Mouse (Mus musculus): ENCODE measurements around the gene Babam2. TPM values are rescaled to one million over a fixed set of nuclear protein-coding genes. Genes with fewer than 3 reads are reported as not detected.

Babam2 gene
- polyA plus RNA-seq, 1 experiment from 2014 or later: 30.2 TPM

DNA sequence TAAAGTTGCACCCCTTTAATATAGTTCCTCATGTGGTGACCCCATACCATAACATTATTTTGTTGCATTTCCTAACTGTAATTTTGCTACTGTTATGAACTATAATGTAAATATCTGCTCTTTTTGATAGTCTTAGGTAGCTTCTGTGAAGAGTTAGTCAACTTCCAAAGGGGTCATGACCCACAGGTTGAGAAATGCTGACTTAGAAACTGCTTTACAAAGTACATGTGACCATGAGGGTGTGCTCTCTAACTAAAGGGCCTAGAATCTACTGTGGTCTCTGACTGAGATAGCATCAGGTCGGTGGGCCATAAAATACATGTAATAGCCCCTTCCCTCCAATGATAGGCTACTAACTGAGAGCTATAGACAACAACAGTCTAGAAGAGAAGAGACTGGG is 19.5 kb upstream of the Babam2 start:
- H3K4me3 ChIP-seq (ENCODE audit: low read depth, low read length): no peak overlapping the region
- DNase-seq (ENCODE audit: low spot score) (no peak), ATAC-seq (ENCODE audit: insufficient number of reproducible peaks, low FRiP score, low TSS enrichment, low read depth) (no peak)
- no peaks in the 10 kb centered on the region for H3K27me3 ChIP-seq (ENCODE audit: control insufficient read depth, insufficient read depth, low read length)
- H3K9ac ChIP-seq (ENCODE audit: low read length): no peak overlapping the region
- WGBS: 76% methylated on average over 1 of the region's 1 CpGs
- no peaks in the 10 kb centered on the region for H3K36me3 ChIP-seq (ENCODE audit: control insufficient read depth, insufficient read depth, low read length)
- H3K4me2 ChIP-seq (ENCODE audit: low read depth, severe bottlenecking): no peak overlapping the region
- H3K4me1 ChIP-seq (ENCODE audit: control insufficient read depth, insufficient read depth, low read length): no peaks in the 10 kb centered on the region
- H3K27ac ChIP-seq (replicated peaks; ENCODE audit: low read depth, low read length): no peak overlapping the region
- no peaks in the 10 kb centered on the region for H3K9me3 ChIP-seq (ENCODE audit: control insufficient read depth, low read length)

DNA sequence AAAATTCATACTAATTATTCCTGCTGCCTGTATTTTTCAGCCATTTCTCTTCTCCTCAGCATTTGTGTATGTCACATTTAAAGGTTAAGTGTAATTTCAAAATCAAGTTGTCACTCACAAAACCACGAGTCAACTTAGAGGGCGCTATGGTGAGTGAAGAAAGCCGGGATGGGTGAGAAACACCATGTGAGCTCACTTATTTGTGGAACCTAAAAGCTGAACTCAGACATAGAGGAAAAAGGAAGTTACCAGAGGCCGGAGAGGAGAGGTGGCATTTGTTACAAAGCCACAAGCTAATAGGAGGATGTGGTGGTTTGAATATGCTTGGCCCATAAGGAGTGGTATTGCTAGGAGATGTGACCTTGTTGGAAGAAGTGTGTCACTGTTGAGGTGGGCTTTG is 17.3 kb upstream of the Babam2 start:
- no peak overlapping the region for H3K4me3 ChIP-seq (ENCODE audit: low read depth, low read length)
- ATAC-seq (ENCODE audit: insufficient number of reproducible peaks, low FRiP score, low TSS enrichment, low read depth): no peak

DNA sequence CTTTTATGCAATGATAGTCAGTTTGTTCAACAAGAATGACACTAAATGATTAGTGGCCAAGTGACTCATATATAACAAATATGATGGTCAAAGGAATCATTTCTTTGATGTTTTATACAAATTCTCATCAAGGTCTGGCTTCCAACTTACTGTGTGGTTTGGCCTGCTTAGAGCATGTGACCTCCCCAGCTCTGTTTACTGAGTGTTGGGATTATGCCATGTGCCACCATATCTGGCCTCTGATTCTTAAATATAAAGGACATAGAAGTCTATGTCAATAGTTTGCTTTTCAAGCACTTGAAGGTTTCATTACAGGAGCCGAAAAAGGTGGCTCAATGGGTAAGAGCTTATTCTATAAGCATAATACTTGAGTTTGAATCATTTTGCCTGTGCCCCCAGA is 15.2 kb upstream of the Babam2 start:
- no peak for ATAC-seq (ENCODE audit: insufficient number of reproducible peaks, low FRiP score, low TSS enrichment, low read depth)
- 91% methylated on average over 1 of the region's 1 CpGs for WGBS
- H3K4me3 ChIP-seq (ENCODE audit: low read depth, low read length): no peak overlapping the region

More for the DNA sequence above, 17.3 kb upstream of the Babam2 start:
- no peak overlapping the region for H3K27ac ChIP-seq (replicated peaks; ENCODE audit: low read depth, low read length)
- 89% methylated on average over 4 of the region's 4 CpGs for WGBS
- no peak for DNase-seq (ENCODE audit: low spot score)
- no peaks in the 10 kb centered on the region for H3K27me3 ChIP-seq (ENCODE audit: control insufficient read depth, insufficient read depth, low read length)
- no peak overlapping the region for H3K9ac ChIP-seq (ENCODE audit: low read length)
- no peaks in the 10 kb centered on the region for H3K36me3 ChIP-seq (ENCODE audit: control insufficient read depth, insufficient read depth, low read length)
- no peaks in the 10 kb centered on the region for H3K9me3 ChIP-seq (ENCODE audit: control insufficient read depth, low read length)
- no peaks in the 10 kb centered on the region for H3K4me1 ChIP-seq (ENCODE audit: control insufficient read depth, insufficient read depth, low read length)
- H3K4me2 ChIP-seq (ENCODE audit: low read depth, severe bottlenecking): no peak overlapping the region

DNA sequence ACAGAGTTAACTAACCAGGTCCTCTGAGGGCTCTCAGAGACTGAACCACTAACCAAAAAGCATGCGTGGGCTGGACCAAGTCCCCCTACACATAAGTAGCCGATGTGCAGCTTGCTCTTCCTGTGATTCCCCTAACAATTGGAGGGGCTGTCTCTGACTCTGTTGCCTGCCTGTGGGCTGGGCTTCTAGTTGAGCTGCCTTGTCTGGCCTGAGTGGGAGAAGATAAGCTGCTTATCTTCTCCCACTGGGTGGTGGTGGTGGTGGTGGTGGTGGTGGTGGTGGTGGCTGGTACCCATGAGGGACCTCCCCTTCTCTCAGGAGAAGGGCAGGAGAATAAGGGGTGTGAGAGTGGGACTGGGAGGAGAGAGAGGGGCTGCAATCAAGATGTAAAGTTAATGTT is 11.4 kb upstream of the Babam2 start:
- H3K9me3 ChIP-seq (ENCODE audit: control insufficient read depth, low read length): no peaks in the 10 kb centered on the region
- no peak for ATAC-seq (ENCODE audit: insufficient number of reproducible peaks, low FRiP score, low TSS enrichment, low read depth)
- H3K36me3 ChIP-seq (ENCODE audit: control insufficient read depth, insufficient read depth, low read length): no peaks in the 10 kb centered on the region
- no peaks in the 10 kb centered on the region for H3K27me3 ChIP-seq (ENCODE audit: control insufficient read depth, insufficient read depth, low read length)
- no peak overlapping the region for H3K27ac ChIP-seq (replicated peaks; ENCODE audit: low read depth, low read length)
- no peak overlapping the region for H3K4me2 ChIP-seq (ENCODE audit: low read depth, severe bottlenecking)
- DNase-seq (ENCODE audit: low spot score): no peak
- H3K9ac ChIP-seq (ENCODE audit: low read length): no peak overlapping the region
- 74% methylated on average over 2 of the region's 2 CpGs for WGBS
- H3K4me3 ChIP-seq (ENCODE audit: low read depth, low read length): no peak overlapping the region
- no peaks in the 10 kb centered on the region for H3K4me1 ChIP-seq (ENCODE audit: control insufficient read depth, insufficient read depth, low read length)

More for the DNA sequence above, 15.2 kb upstream of the Babam2 start:
- DNase-seq (ENCODE audit: low spot score): no peak
- Histone ChIP-seq H3K9ac (ENCODE audit: low read length) (no peak overlapping the region), H3K36me3 (ENCODE audit: control insufficient read depth, insufficient read depth, low read length) (no peaks in the 10 kb centered on the region), H3K4me2 (ENCODE audit: low read depth, severe bottlenecking) (no peak overlapping the region), H3K4me1 (ENCODE audit: control insufficient read depth, insufficient read depth, low read length) (no peaks in the 10 kb centered on the region), H3K27ac (replicated peaks; ENCODE audit: low read depth, low read length) (no peak overlapping the region), H3K9me3 (ENCODE audit: control insufficient read depth, low read length) (no peaks in the 10 kb centered on the region), H3K27me3 (ENCODE audit: control insufficient read depth, insufficient read depth, low read length) (no peaks in the 10 kb centered on the region)

DNA sequence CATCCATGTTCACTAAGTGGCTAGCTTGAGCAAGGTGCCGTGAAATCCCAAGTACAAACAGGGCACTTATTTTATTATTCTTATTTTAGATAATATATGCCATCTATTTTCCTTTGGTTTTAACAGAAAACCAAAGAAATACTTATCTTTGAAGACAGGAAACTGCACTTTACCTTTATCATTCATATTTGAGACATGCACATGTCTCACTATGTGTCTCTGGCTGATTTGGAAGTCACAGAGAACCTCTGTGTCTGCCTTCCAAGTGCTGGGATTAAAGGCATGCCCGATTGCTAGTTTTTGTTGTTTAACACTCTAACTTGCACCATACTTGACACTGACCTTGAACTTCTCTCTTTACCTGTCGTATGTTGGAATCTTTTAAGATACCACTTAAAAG is 9.5 kb upstream of the Babam2 start:
- WGBS: 90% methylated on average over 3 of the region's 3 CpGs
- ATAC-seq (ENCODE audit: insufficient number of reproducible peaks, low FRiP score, low TSS enrichment, low read depth) (no peak), DNase-seq (ENCODE audit: low spot score) (no peak)
- H3K27me3 ChIP-seq (ENCODE audit: control insufficient read depth, insufficient read depth, low read length): no peaks in the 10 kb centered on the region
- H3K4me1 ChIP-seq (ENCODE audit: control insufficient read depth, insufficient read depth, low read length): no peaks in the 10 kb centered on the region
- H3K27ac ChIP-seq (replicated peaks; ENCODE audit: low read depth, low read length): no peak overlapping the region
- H3K4me2 ChIP-seq (ENCODE audit: low read depth, severe bottlenecking): no peak overlapping the region
- H3K9ac ChIP-seq (ENCODE audit: low read length): no peak overlapping the region
- no peaks in the 10 kb centered on the region for H3K9me3 ChIP-seq (ENCODE audit: control insufficient read depth, low read length)
- no peaks in the 10 kb centered on the region for H3K36me3 ChIP-seq (ENCODE audit: control insufficient read depth, insufficient read depth, low read length)
- H3K4me3 ChIP-seq (ENCODE audit: low read depth, low read length): no peak overlapping the region

DNA sequence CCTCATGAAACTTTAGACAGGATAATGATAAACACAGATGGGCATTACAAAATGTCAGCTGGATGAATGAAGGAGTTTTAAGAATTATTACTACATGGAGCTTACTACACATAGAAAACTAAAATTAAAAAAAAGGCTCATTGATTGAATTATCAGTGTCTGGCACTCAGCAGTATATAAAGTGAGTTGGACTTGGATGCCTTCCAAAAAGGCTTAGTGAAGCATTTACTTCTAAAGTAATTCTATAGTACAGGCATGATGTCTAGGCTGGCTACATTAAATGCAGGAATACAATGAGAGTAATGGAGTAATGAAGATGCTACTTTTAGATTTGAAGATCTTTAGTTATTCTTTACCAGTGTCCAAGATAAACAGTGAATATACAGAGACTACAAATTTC is 4.3 kb upstream of the Babam2 start:
- no peak for ATAC-seq (ENCODE audit: insufficient number of reproducible peaks, low FRiP score, low TSS enrichment, low read depth)
- Histone ChIP-seq H3K36me3 (ENCODE audit: control insufficient read depth, insufficient read depth, low read length) (no peaks in the 10 kb centered on the region), H3K9me3 (ENCODE audit: control insufficient read depth, low read length) (no peaks in the 10 kb centered on the region), H3K27me3 (ENCODE audit: control insufficient read depth, insufficient read depth, low read length) (no peaks in the 10 kb centered on the region), H3K4me2 (ENCODE audit: low read depth, severe bottlenecking) (no peak overlapping the region), H3K4me3 (ENCODE audit: low read depth, low read length) (no peak overlapping the region), H3K9ac (ENCODE audit: low read length) (no peak overlapping the region), H3K4me1 (ENCODE audit: control insufficient read depth, insufficient read depth, low read length) (no peaks in the 10 kb centered on the region), H3K27ac (replicated peaks; ENCODE audit: low read depth, low read length) (no peak overlapping the region)
- no peak for DNase-seq (ENCODE audit: low spot score)

DNA sequence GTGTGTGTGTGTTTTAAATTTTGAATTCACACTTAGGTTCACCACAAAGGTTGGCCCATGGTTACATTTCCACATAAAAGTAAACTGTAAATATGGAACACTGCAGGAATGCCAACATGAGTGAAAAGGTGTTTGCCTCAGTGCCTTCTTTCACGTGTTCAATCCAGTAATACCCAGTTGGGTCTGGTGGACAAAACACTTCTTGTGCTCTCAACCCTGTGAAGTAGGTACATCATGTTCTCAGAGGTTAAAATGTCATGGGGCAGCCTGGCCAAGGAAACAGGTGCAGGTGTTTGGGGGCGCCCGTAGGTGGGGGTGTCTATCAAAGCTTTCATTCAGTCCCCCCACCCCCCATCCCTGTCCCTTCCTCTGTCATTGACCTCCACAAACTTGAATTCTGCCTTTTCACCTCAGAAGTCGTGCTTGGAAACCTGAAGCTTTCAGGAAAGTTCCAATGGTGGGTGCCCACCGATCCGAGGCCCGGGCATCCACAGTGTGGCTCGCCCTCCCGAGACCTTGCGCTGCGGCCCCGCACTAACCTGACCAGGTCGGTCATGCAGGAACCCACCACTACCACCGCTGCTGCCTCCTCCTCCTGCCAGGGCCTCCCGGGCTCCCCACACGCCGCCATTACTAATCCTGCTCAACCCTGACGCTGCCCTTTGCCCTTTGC is 377 bp upstream of the Babam2 start, which contains the start of gene Rbks:
Gene Rbks, minus strand, starts transcription at position 657 of the 673 bp plus-strand sequence.
- DNase-seq (ENCODE audit: low spot score): no peak
- Histone ChIP-seq H3K27ac (replicated peaks; ENCODE audit: low read depth, low read length) (peak within 1 kb of the TSS; percentile 61), H3K4me3 (ENCODE audit: low read depth, low read length) (peak within 1 kb of the TSS; percentile 80), H3K9me3 (ENCODE audit: control insufficient read depth, low read length) (no peaks in the 10 kb centered on the region), H3K36me3 (ENCODE audit: control insufficient read depth, insufficient read depth, low read length) (no peaks in the 10 kb centered on the region), H3K27me3 (ENCODE audit: control insufficient read depth, insufficient read depth, low read length) (no peaks in the 10 kb centered on the region), H3K9ac (ENCODE audit: low read length) (peak within 1 kb of the TSS; percentile 73), H3K4me2 (ENCODE audit: low read depth, severe bottlenecking) (peak within 1 kb of the TSS; percentile 66), H3K4me1 (ENCODE audit: control insufficient read depth, insufficient read depth, low read length) (no peaks in the 10 kb centered on the region)
- WGBS: 9% methylated on average over 18 of the region's 18 CpGs
- no peak; the same call in 1 of the 2 replicates for ATAC-seq (ENCODE audit: insufficient number of reproducible peaks, low FRiP score, low TSS enrichment, low read depth)

DNA sequence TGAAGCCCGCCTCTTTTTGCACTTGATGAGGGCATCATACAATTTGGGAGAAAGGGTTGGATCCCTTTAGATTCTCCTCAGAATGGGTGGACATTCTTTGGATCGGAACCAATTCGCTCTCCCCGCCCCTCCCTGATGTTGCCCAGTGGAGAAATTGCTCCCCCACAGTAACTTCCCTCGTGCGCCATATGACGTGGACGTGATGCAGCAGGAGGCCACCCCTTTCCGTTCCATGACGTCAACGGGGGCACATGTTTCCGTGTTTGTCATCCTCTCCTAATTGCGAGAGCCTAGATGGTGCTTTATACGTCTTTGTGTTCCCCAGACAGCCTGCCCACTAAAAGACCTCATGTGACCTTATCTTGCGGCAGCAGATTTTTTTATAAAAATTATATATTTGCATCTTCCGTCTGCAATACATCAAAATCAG is 828 bp downstream of the Babam2 start:
- WGBS: 7% methylated on average over 16 of the region's 16 CpGs
- Histone ChIP-seq H3K36me3 (ENCODE audit: control insufficient read depth, insufficient read depth, low read length) (no peaks in the 10 kb centered on the region), H3K4me1 (ENCODE audit: control insufficient read depth, insufficient read depth, low read length) (no peaks in the 10 kb centered on the region), H3K9ac (ENCODE audit: low read length) (peak overlapping the region; percentile 73), H3K4me3 (ENCODE audit: low read depth, low read length) (peak overlapping the region; percentile 80), H3K4me2 (ENCODE audit: low read depth, severe bottlenecking) (peak overlapping the region; percentile 66), H3K27me3 (ENCODE audit: control insufficient read depth, insufficient read depth, low read length) (no peaks in the 10 kb centered on the region), H3K27ac (replicated peaks; ENCODE audit: low read depth, low read length) (peak overlapping the region; percentile 61; the same call in 1 of the 2 replicates), H3K9me3 (ENCODE audit: control insufficient read depth, low read length) (no peaks in the 10 kb centered on the region)
- peak; percentile 42; the same call in 1 of the 2 replicates for ATAC-seq (ENCODE audit: insufficient number of reproducible peaks, low FRiP score, low TSS enrichment, low read depth)
- peak; percentile 83 for DNase-seq (ENCODE audit: low spot score)

DNA sequence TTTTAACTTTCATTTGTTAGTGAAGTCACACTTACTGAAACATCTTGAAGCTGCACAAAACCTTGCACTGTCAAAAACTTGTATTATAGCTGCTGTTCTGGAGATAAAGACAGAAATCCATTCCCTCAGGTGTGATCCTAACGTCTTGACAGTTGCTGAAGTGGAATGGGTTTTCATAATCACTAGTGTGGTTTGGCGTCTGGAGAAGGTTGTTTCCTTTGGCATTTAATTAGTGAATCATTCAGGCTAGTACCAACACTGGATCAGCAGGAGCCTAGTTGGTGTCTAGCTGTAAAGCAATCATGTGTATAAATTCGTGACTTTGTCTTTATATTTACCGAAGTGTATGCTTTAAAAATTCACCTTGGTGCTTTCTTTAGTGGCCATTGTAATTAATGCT is 1.4 kb downstream of the Babam2 start:
- no peak for ATAC-seq (ENCODE audit: insufficient number of reproducible peaks, low FRiP score, low TSS enrichment, low read depth)
- WGBS: 50% methylated on average over 4 of the region's 4 CpGs
- Histone ChIP-seq H3K27me3 (ENCODE audit: control insufficient read depth, insufficient read depth, low read length) (no peaks in the 10 kb centered on the region), H3K9me3 (ENCODE audit: control insufficient read depth, low read length) (no peaks in the 10 kb centered on the region), H3K4me3 (ENCODE audit: low read depth, low read length) (no peak overlapping the region), H3K27ac (replicated peaks; ENCODE audit: low read depth, low read length) (no peak overlapping the region), H3K4me1 (ENCODE audit: control insufficient read depth, insufficient read depth, low read length) (no peaks in the 10 kb centered on the region), H3K36me3 (ENCODE audit: control insufficient read depth, insufficient read depth, low read length) (no peaks in the 10 kb centered on the region), H3K4me2 (ENCODE audit: low read depth, severe bottlenecking) (no peak overlapping the region), H3K9ac (ENCODE audit: low read length) (no peak overlapping the region)
- no peak for DNase-seq (ENCODE audit: low spot score)
